Mouse (Mus musculus): ENCODE measurements around the gene Gfy. TPM values are rescaled to one million over a fixed set of nuclear protein-coding genes. Genes with fewer than 3 reads are reported as not detected.
A peak's percentile ranks its signal among the peaks of the same experiment; 100 is the strongest.
"Not testable (repeated sequence)": the region's sequence is repeated elsewhere in the genome, so short reads cannot be mapped to it uniquely, and the experiment has no call there.

Gfy gene
- polyA plus RNA-seq, 1 experiment from 2014 or later = not detected

GRCm38 (mm10) chr7:45155590-45155989 is 23.8 kb downstream of the Gfy start:
- ATAC-seq (ENCODE audit: insufficient number of reproducible peaks, low FRiP score, low TSS enrichment, low read depth) (no peak), DNase-seq (ENCODE audit: low spot score) (no peak)
- H3K4me3 ChIP-seq (ENCODE audit: low read depth, low read length) = no peak overlapping the region
- no peaks in the 10 kb centered on the region for H3K9me3 ChIP-seq (ENCODE audit: control insufficient read depth, low read length)
- no peak overlapping the region for H3K9ac ChIP-seq (ENCODE audit: low read length)
- H3K27me3 ChIP-seq (ENCODE audit: control insufficient read depth, insufficient read depth, low read length) = no peaks in the 10 kb centered on the region
- no peak overlapping the region for H3K27ac ChIP-seq (replicated peaks; ENCODE audit: low read depth, low read length)
- H3K4me1 ChIP-seq (ENCODE audit: control insufficient read depth, insufficient read depth, low read length) = 0 out of 2 replicates have a peak, but pooled peaks cover 13% of the 10 kb centered on the region
- 85% methylated on average over 9 of the region's 9 CpGs for WGBS
- H3K4me2 ChIP-seq (ENCODE audit: low read depth, severe bottlenecking) = 0 out of 2 replicates have a peak overlapping the region, but pooled peaks have one; percentile 53
- H3K36me3 ChIP-seq (ENCODE audit: control insufficient read depth, insufficient read depth, low read length) = peaks cover 2% of the 10 kb centered on the region; the same call in 1 of the 2 replicates

GRCm38 (mm10) chr7:45154993-45155514 is 24.3 kb downstream of the Gfy start:
- Histone ChIP-seq H3K36me3 (ENCODE audit: control insufficient read depth, insufficient read depth, low read length) (peaks cover 2% of the 10 kb centered on the region; the same call in 1 of the 2 replicates), H3K27me3 (ENCODE audit: control insufficient read depth, insufficient read depth, low read length) (no peaks in the 10 kb centered on the region), H3K27ac (replicated peaks; ENCODE audit: low read depth, low read length) (no peak overlapping the region), H3K4me2 (ENCODE audit: low read depth, severe bottlenecking) (peak overlapping the region; percentile 53), H3K4me3 (ENCODE audit: low read depth, low read length) (peak overlapping the region; percentile 51), H3K9ac (ENCODE audit: low read length) (no peak overlapping the region), H3K9me3 (ENCODE audit: control insufficient read depth, low read length) (no peaks in the 10 kb centered on the region), H3K4me1 (ENCODE audit: control insufficient read depth, insufficient read depth, low read length) (0 out of 2 replicates have a peak, but pooled peaks cover 14% of the 10 kb centered on the region)
- ATAC-seq (ENCODE audit: insufficient number of reproducible peaks, low FRiP score, low TSS enrichment, low read depth) (no peak), DNase-seq (ENCODE audit: low spot score) (peak; percentile 52)
- 79% methylated on average over 12 of the region's 12 CpGs for WGBS

- WGBS = 5% methylated on average over 69 of the region's 69 CpGs
- DNase-seq (ENCODE audit: low spot score) (peak; percentile 98), ATAC-seq (ENCODE audit: insufficient number of reproducible peaks, low FRiP score, low TSS enrichment, low read depth) (peak; percentile 94)
- Histone ChIP-seq H3K9ac (ENCODE audit: low read length) (peak within 1 kb of the TSS; percentile 76), H3K4me2 (ENCODE audit: low read depth, severe bottlenecking) (peak within 1 kb of the TSS; percentile 53), H3K9me3 (ENCODE audit: control insufficient read depth, low read length) (no peaks in the 10 kb centered on the region), H3K36me3 (ENCODE audit: control insufficient read depth, insufficient read depth, low read length) (peaks cover 2% of the 10 kb centered on the region; the same call in 1 of the 2 replicates), H3K27ac (replicated peaks; ENCODE audit: low read depth, low read length) (peak within 1 kb of the TSS; percentile 91), H3K4me3 (ENCODE audit: low read depth, low read length) (peak within 1 kb of the TSS; percentile 51), H3K27me3 (ENCODE audit: control insufficient read depth, insufficient read depth, low read length) (no peaks in the 10 kb centered on the region), H3K4me1 (ENCODE audit: control insufficient read depth, insufficient read depth, low read length) (0 out of 2 replicates have a peak, but pooled peaks cover 14% of the 10 kb centered on the region)
These were observed 25.0 kb downstream of the Gfy start, which contains the start of the genes Pih1d1 and Aldh16a1 for GRCm38 (mm10) chr7:45154096-45154992. Gene Pih1d1 (plus strand): TSS chr7:45154303. Gene Aldh16a1 (minus strand): TSS chr7:45154584.

- WGBS = 5% methylated on average over 5 of the region's 5 CpGs
These were observed 25.8 kb downstream of the Gfy start for GRCm38 (mm10) chr7:45153586-45153985.

GRCm38 (mm10) chr7:45153052-45153451 is 26.3 kb downstream of the Gfy start:
- not testable (repeated sequence) for DNase-seq (ENCODE audit: low spot score); H3K36me3 ChIP-seq (ENCODE audit: control insufficient read depth, insufficient read depth, low read length); H3K27ac ChIP-seq (replicated peaks; ENCODE audit: low read depth, low read length); H3K9ac ChIP-seq (ENCODE audit: low read length); H3K4me3 ChIP-seq (ENCODE audit: low read depth, low read length); H3K27me3 ChIP-seq (ENCODE audit: control insufficient read depth, insufficient read depth, low read length); H3K4me2 ChIP-seq (ENCODE audit: low read depth, severe bottlenecking); H3K9me3 ChIP-seq (ENCODE audit: control insufficient read depth, low read length); ATAC-seq (ENCODE audit: insufficient number of reproducible peaks, low FRiP score, low TSS enrichment, low read depth)
- 91% methylated on average over 2 of the region's 2 CpGs for WGBS
- 0 out of 2 replicates have a peak, but pooled peaks cover 14% of the 10 kb centered on the region for H3K4me1 ChIP-seq (ENCODE audit: control insufficient read depth, insufficient read depth, low read length)

More at GRCm38 (mm10) chr7:45153586-45153985, 25.8 kb downstream of the Gfy start:
- Histone ChIP-seq H3K27me3 (ENCODE audit: control insufficient read depth, insufficient read depth, low read length) (no peaks in the 10 kb centered on the region), H3K4me3 (ENCODE audit: low read depth, low read length) (peak overlapping the region; percentile 51), H3K4me1 (ENCODE audit: control insufficient read depth, insufficient read depth, low read length) (0 out of 2 replicates have a peak, but pooled peaks cover 14% of the 10 kb centered on the region), H3K9ac (ENCODE audit: low read length) (peak overlapping the region; percentile 76), H3K4me2 (ENCODE audit: low read depth, severe bottlenecking) (peak overlapping the region; percentile 53), H3K36me3 (ENCODE audit: control insufficient read depth, insufficient read depth, low read length) (peaks cover 2% of the 10 kb centered on the region; the same call in 1 of the 2 replicates), H3K27ac (replicated peaks; ENCODE audit: low read depth, low read length) (peak overlapping the region; percentile 91; the same call in 1 of the 2 replicates), H3K9me3 (ENCODE audit: control insufficient read depth, low read length) (no peaks in the 10 kb centered on the region)
- no peak for ATAC-seq (ENCODE audit: insufficient number of reproducible peaks, low FRiP score, low TSS enrichment, low read depth)
- no peak for DNase-seq (ENCODE audit: low spot score)

- H3K4me1 ChIP-seq (ENCODE audit: control insufficient read depth, insufficient read depth, low read length) = 0 out of 2 replicates have a peak, but pooled peaks cover 14% of the 10 kb centered on the region
- no peak for ATAC-seq (ENCODE audit: insufficient number of reproducible peaks, low FRiP score, low TSS enrichment, low read depth)
- no peak for DNase-seq (ENCODE audit: low spot score)
- no peak overlapping the region for H3K4me2 ChIP-seq (ENCODE audit: low read depth, severe bottlenecking)
- H3K27ac ChIP-seq (replicated peaks; ENCODE audit: low read depth, low read length) = peak overlapping the region; percentile 33; the same call in 1 of the 2 replicates
- WGBS = 22% methylated on average over 11 of the region's 11 CpGs
- H3K9ac ChIP-seq (ENCODE audit: low read length) = no peak overlapping the region
- H3K4me3 ChIP-seq (ENCODE audit: low read depth, low read length) = no peak overlapping the region
- no peaks in the 10 kb centered on the region for H3K9me3 ChIP-seq (ENCODE audit: control insufficient read depth, low read length)
- H3K27me3 ChIP-seq (ENCODE audit: control insufficient read depth, insufficient read depth, low read length) = no peaks in the 10 kb centered on the region
- peaks cover 2% of the 10 kb centered on the region; the same call in 1 of the 2 replicates for H3K36me3 ChIP-seq (ENCODE audit: control insufficient read depth, insufficient read depth, low read length)
These were observed 28.1 kb downstream of the Gfy start for GRCm38 (mm10) chr7:45151303-45151702.

GRCm38 (mm10) chr7:45150321-45150720 is 29.0 kb downstream of the Gfy start:
- Histone ChIP-seq H3K9me3 (ENCODE audit: control insufficient read depth, low read length) (no peaks in the 10 kb centered on the region), H3K9ac (ENCODE audit: low read length) (no peak overlapping the region), H3K36me3 (ENCODE audit: control insufficient read depth, insufficient read depth, low read length) (peaks cover 2% of the 10 kb centered on the region; the same call in 1 of the 2 replicates), H3K4me3 (ENCODE audit: low read depth, low read length) (no peak overlapping the region), H3K4me1 (ENCODE audit: control insufficient read depth, insufficient read depth, low read length) (0 out of 2 replicates have a peak, but pooled peaks cover 12% of the 10 kb centered on the region), H3K27ac (replicated peaks; ENCODE audit: low read depth, low read length) (no peak overlapping the region), H3K27me3 (ENCODE audit: control insufficient read depth, insufficient read depth, low read length) (no peaks in the 10 kb centered on the region), H3K4me2 (ENCODE audit: low read depth, severe bottlenecking) (no peak overlapping the region)
- ATAC-seq (ENCODE audit: insufficient number of reproducible peaks, low FRiP score, low TSS enrichment, low read depth) (no peak), DNase-seq (ENCODE audit: low spot score) (no peak)
- WGBS = 44% methylated on average over 4 of the region's 4 CpGs

- DNase-seq (ENCODE audit: low spot score) (no peak), ATAC-seq (ENCODE audit: insufficient number of reproducible peaks, low FRiP score, low TSS enrichment, low read depth) (no peak)
- peaks cover 2% of the 10 kb centered on the region; the same call in 1 of the 2 replicates for H3K36me3 ChIP-seq (ENCODE audit: control insufficient read depth, insufficient read depth, low read length)
- no peak overlapping the region for H3K4me3 ChIP-seq (ENCODE audit: low read depth, low read length)
- WGBS = 77% methylated on average over 6 of the region's 6 CpGs
- H3K27me3 ChIP-seq (ENCODE audit: control insufficient read depth, insufficient read depth, low read length) = no peaks in the 10 kb centered on the region
- H3K4me2 ChIP-seq (ENCODE audit: low read depth, severe bottlenecking) = no peak overlapping the region
- no peak overlapping the region for H3K9ac ChIP-seq (ENCODE audit: low read length)
- H3K27ac ChIP-seq (replicated peaks; ENCODE audit: low read depth, low read length) = no peak overlapping the region
- H3K4me1 ChIP-seq (ENCODE audit: control insufficient read depth, insufficient read depth, low read length) = 0 out of 2 replicates have a peak, but pooled peaks cover 10% of the 10 kb centered on the region
- H3K9me3 ChIP-seq (ENCODE audit: control insufficient read depth, low read length) = no peaks in the 10 kb centered on the region
These were observed 29.8 kb downstream of the Gfy start for GRCm38 (mm10) chr7:45149545-45149944.
